ENCODE assay signal across 18 mouse cellular contexts in genomic region chr4:154574208-154574875, GRCm38 (mm10).
A peak's percentile ranks its signal among the peaks of the same experiment; 100 is the strongest.
DNase-seq lines count a peak whose midpoint lies in the region; ATAC-seq and TF ChIP-seq lines count a peak whose summit lies in the region.
"Had no signal": no experiment of that assay in that cellular context is flagged by ENCODE, and none has a peak within 500 bp of the region (broad histone marks: within the 10 kb centered on the region; RNA-seq: fewer than 3 reads in every experiment).

No protein-coding gene starts in this region.

- no peak overlapping the region for H3K4me2 ChIP-seq in forebrain, embryonic 15.5 days (replicated peaks)
- H3K4me2 ChIP-seq in forebrain, postnatal 0 days (ENCODE audit: low read depth): no peak overlapping the region
- no peak overlapping the region for H3K4me2 ChIP-seq in intestine, embryonic 14.5 days (ENCODE audit: low read length)
- no peak overlapping the region for H3K4me2 ChIP-seq in intestine, postnatal 0 days (replicated peaks; ENCODE audit: low read depth)
- no peak overlapping the region for H3K4me2 ChIP-seq in embryonic facial prominence, embryonic 13.5 days
- H3K4me2 ChIP-seq in stomach, embryonic 15.5 days: no peak overlapping the region
- H3K4me2 ChIP-seq: limb, embryonic 13.5 days; liver, embryonic 15.5 days; midbrain, embryonic 15.5 days had no signal

- peaks cover 38% of the 10 kb centered on the region for H3K4me1 ChIP-seq in forebrain, embryonic 15.5 days
- no peaks in the 10 kb centered on the region for H3K4me1 ChIP-seq in forebrain, postnatal 0 days (ENCODE audit: insufficient read depth)
- H3K4me1 ChIP-seq in intestine, embryonic 14.5 days (replicated peaks; ENCODE audit: control insufficient read depth, insufficient read depth, low read length): no peaks in the 10 kb centered on the region; the same call in 1 of the 2 replicates
- H3K4me1 ChIP-seq in intestine, postnatal 0 days (replicated peaks; ENCODE audit: control insufficient read depth, insufficient read depth, low read length): no peaks in the 10 kb centered on the region
- H3K4me1 ChIP-seq in embryonic facial prominence, embryonic 13.5 days: peaks cover 65% of the 10 kb centered on the region
- H3K4me1 ChIP-seq in stomach, embryonic 15.5 days: peaks cover 24% of the 10 kb centered on the region

- DNase-seq in forebrain, postnatal 0 days: no peak
- DNase-seq in intestine, embryonic 14.5 days (ENCODE audit: low spot score): no peak
- no peak for DNase-seq in spleen, postnatal 14 days (ENCODE audit: low spot score in 2 of 2)
- no peak for DNase-seq in spleen, postnatal 4 days (ENCODE audit: low spot score in 2 of 2)
- DNase-seq: cerebellum, postnatal 14 days; embryo, embryonic 11 days; gastrocnemius, postnatal 10 days; kidney, adult 11 months; kidney, postnatal 10 days; right cerebral cortex, adult 18-20 months; thymus, postnatal 25 days had no signal

- WGBS in forebrain, embryonic 15.5 days: 55% methylated on average over 13 of the region's 13 CpGs
- WGBS in forebrain, postnatal 0 days: 51% methylated on average over 13 of the region's 13 CpGs
- WGBS in intestine, embryonic 14.5 days: 53% methylated on average over 13 of the region's 13 CpGs
- WGBS in intestine, postnatal 0 days: 37% methylated on average over 13 of the region's 13 CpGs
- WGBS in embryonic facial prominence, embryonic 13.5 days: 53% methylated on average over 13 of the region's 13 CpGs
- 54% methylated on average over 13 of the region's 13 CpGs for WGBS in stomach, embryonic 15.5 days

- no peak for TF ChIP-seq CTCF in forebrain, postnatal 0 days (IDR thresholded peaks at IDR 0.05; ENCODE audit: low read depth)
- TF ChIP-seq CTCF in intestine, postnatal 0 days (IDR thresholded peaks at IDR 0.05; ENCODE audit: low read depth): no peak

- 0 out of 2 replicates have a peak overlapping the region, but pooled peaks have one; percentile 2 for H3K27ac ChIP-seq in forebrain, embryonic 15.5 days (replicated peaks)
- H3K27ac ChIP-seq in forebrain, postnatal 0 days (ENCODE audit: low read depth, low read length): no peak overlapping the region
- H3K27ac ChIP-seq in intestine, embryonic 14.5 days (ENCODE audit: low read depth): peak overlapping the region; percentile 22; the same call in 1 of the 2 replicates
- no peak overlapping the region for H3K27ac ChIP-seq in intestine, postnatal 0 days (ENCODE audit: low read depth, low read length)
- peak overlapping the region; percentile 16; the same call in 1 of the 2 replicates for H3K27ac ChIP-seq in embryonic facial prominence, embryonic 13.5 days
- H3K27ac ChIP-seq in stomach, embryonic 15.5 days: peak overlapping the region; percentile 72
- H3K27ac ChIP-seq: limb, embryonic 13.5 days; liver, embryonic 15.5 days; midbrain, embryonic 15.5 days had no signal

- no peak for ATAC-seq in forebrain, embryonic 15.5 days (replicated peaks)
- ATAC-seq in forebrain, postnatal 0 days: no peak
- peak; percentile 28 for ATAC-seq in intestine, embryonic 14.5 days (replicated peaks; ENCODE audit: low FRiP score, low TSS enrichment, low read depth)
- ATAC-seq in intestine, postnatal 0 days: no peak
- ATAC-seq in embryonic facial prominence, embryonic 13.5 days (ENCODE audit: insufficient number of reproducible peaks, insufficient read depth, low FRiP score, low TSS enrichment, low read depth): peak; percentile 73
- ATAC-seq in stomach, embryonic 15.5 days (ENCODE audit: insufficient read depth, low FRiP score, low read depth): peak; percentile 79
- ATAC-seq: midbrain, embryonic 15.5 days had no signal

- no peak overlapping the region for H3K9ac ChIP-seq in forebrain, embryonic 15.5 days (replicated peaks)
- H3K9ac ChIP-seq in forebrain, postnatal 0 days: no peak overlapping the region
- no peak overlapping the region for H3K9ac ChIP-seq in intestine, embryonic 14.5 days (ENCODE audit: low read length)
- H3K9ac ChIP-seq in intestine, postnatal 0 days (ENCODE audit: low read depth, low read length): no peak overlapping the region
- H3K9ac ChIP-seq in embryonic facial prominence, embryonic 13.5 days: 0 out of 2 replicates have a peak overlapping the region, but pooled peaks have one; percentile 36
- H3K9ac ChIP-seq in stomach, embryonic 15.5 days: no peak overlapping the region
- H3K9ac ChIP-seq: limb, embryonic 13.5 days; liver, embryonic 15.5 days; midbrain, embryonic 15.5 days had no signal

- H3K9me3 ChIP-seq in forebrain, embryonic 15.5 days: no peaks in the 10 kb centered on the region
- H3K9me3 ChIP-seq in forebrain, postnatal 0 days (ENCODE audit: low read length): no peaks in the 10 kb centered on the region
- H3K9me3 ChIP-seq in intestine, embryonic 14.5 days (ENCODE audit: control insufficient read depth, low read length): no peaks in the 10 kb centered on the region
- no peaks in the 10 kb centered on the region for H3K9me3 ChIP-seq in intestine, postnatal 0 days (ENCODE audit: control insufficient read depth)
- no peaks in the 10 kb centered on the region for H3K9me3 ChIP-seq in embryonic facial prominence, embryonic 13.5 days
- H3K9me3 ChIP-seq in stomach, embryonic 15.5 days: no peaks in the 10 kb centered on the region
- H3K9me3 ChIP-seq: limb, embryonic 13.5 days; liver, embryonic 15.5 days; midbrain, embryonic 15.5 days had no signal

- 0 out of 2 replicates have a peak, but pooled peaks cover 3% of the 10 kb centered on the region for H3K27me3 ChIP-seq in forebrain, embryonic 15.5 days
- H3K27me3 ChIP-seq in forebrain, postnatal 0 days (ENCODE audit: insufficient read depth, low read length): no peaks in the 10 kb centered on the region
- no peaks in the 10 kb centered on the region for H3K27me3 ChIP-seq in intestine, embryonic 14.5 days (replicated peaks; ENCODE audit: control insufficient read depth, insufficient read depth, low read length)
- no peaks in the 10 kb centered on the region for H3K27me3 ChIP-seq in intestine, postnatal 0 days (replicated peaks; ENCODE audit: control insufficient read depth, insufficient read depth, low read length)
- H3K27me3 ChIP-seq in embryonic facial prominence, embryonic 13.5 days: peaks cover 33% of the 10 kb centered on the region
- H3K27me3 ChIP-seq in stomach, embryonic 15.5 days (replicated peaks): no peaks in the 10 kb centered on the region; the same call in 1 of the 2 replicates
- H3K27me3 ChIP-seq: midbrain, embryonic 15.5 days had no signal

- no peak overlapping the region for H3K4me3 ChIP-seq in forebrain, embryonic 15.5 days
- H3K4me3 ChIP-seq in forebrain, postnatal 0 days (ENCODE audit: low read depth, low read length): no peak overlapping the region
- H3K4me3 ChIP-seq in intestine, embryonic 14.5 days (ENCODE audit: low read depth, low read length): no peak overlapping the region
- no peak overlapping the region for H3K4me3 ChIP-seq in intestine, postnatal 0 days (ENCODE audit: low read depth, low read length)
- no peak overlapping the region for H3K4me3 ChIP-seq in embryonic facial prominence, embryonic 13.5 days
- no peak overlapping the region for H3K4me3 ChIP-seq in stomach, embryonic 15.5 days (replicated peaks)
- H3K4me3 ChIP-seq: limb, embryonic 13.5 days; liver, embryonic 15.5 days; midbrain, embryonic 15.5 days had no signal

- H3K36me3 ChIP-seq in forebrain, embryonic 15.5 days: no peaks in the 10 kb centered on the region
- no peaks in the 10 kb centered on the region for H3K36me3 ChIP-seq in forebrain, postnatal 0 days (ENCODE audit: insufficient read depth)
- H3K36me3 ChIP-seq in intestine, embryonic 14.5 days (ENCODE audit: control insufficient read depth, insufficient read depth, low read length): no peaks in the 10 kb centered on the region
- H3K36me3 ChIP-seq in intestine, postnatal 0 days (ENCODE audit: control insufficient read depth, insufficient read depth): no peaks in the 10 kb centered on the region
- H3K36me3 ChIP-seq in embryonic facial prominence, embryonic 13.5 days: no peaks in the 10 kb centered on the region
- H3K36me3 ChIP-seq in stomach, embryonic 15.5 days: no peaks in the 10 kb centered on the region
- H3K36me3 ChIP-seq: limb, embryonic 13.5 days; liver, embryonic 15.5 days; midbrain, embryonic 15.5 days had no signal

Comparison
In these comparisons a context has a peak if more than half of its experiments do, and no peak if none do; other contexts are left out.
1. ATAC-seq: peak in intestine, embryonic 14.5 days (single experiment), embryonic facial prominence, embryonic 13.5 days (single experiment) and stomach, embryonic 15.5 days (single experiment); none in forebrain, embryonic 15.5 days (single experiment), forebrain, postnatal 0 days (single experiment) and intestine, postnatal 0 days (single experiment).
2. H3K27ac ChIP-seq: peak in forebrain, embryonic 15.5 days (single experiment), intestine, embryonic 14.5 days (single experiment), embryonic facial prominence, embryonic 13.5 days (single experiment) and stomach, embryonic 15.5 days (single experiment); none in forebrain, postnatal 0 days (single experiment) and intestine, postnatal 0 days (single experiment).